Mouse (Mus musculus): Measurements from ENCODE around the gene Clcf1. TPM values are rescaled to one million over a fixed set of nuclear protein-coding genes. Genes with fewer than 3 reads are reported as not detected.
"Not testable (repeated sequence)": the region's sequence is repeated elsewhere in the genome, so short reads cannot be mapped to it uniquely, and the experiment has no call there.

Clcf1 gene
- total RNA-seq, 2 experiments from 2014 or later = 0.38 TPM; not detected in 1

DNA sequence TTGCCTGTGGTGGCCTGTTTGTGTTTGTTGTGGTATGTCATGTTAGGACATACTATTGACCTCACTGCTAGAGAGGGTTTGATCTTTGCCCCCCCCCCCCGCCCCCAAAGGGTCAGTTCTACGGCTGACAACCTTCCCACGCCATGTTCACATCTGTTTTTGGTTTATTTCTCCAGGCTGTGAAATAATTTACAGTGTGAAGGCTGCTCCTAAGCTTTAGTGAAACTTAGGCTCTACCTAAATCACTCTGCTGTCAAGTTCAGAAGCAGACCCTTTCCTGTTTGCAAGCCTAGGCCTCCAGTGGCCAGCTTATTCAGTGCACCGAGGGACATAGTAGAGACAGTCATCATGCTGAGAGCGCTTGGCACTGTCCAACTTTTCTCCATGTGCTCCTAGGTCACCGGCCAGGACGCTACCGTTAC is 26.2 kb downstream of the Clcf1 start:
- no peak for ATAC-seq (replicated peaks; ENCODE audit: low FRiP score, poor library complexity, severe bottlenecking)

DNA sequence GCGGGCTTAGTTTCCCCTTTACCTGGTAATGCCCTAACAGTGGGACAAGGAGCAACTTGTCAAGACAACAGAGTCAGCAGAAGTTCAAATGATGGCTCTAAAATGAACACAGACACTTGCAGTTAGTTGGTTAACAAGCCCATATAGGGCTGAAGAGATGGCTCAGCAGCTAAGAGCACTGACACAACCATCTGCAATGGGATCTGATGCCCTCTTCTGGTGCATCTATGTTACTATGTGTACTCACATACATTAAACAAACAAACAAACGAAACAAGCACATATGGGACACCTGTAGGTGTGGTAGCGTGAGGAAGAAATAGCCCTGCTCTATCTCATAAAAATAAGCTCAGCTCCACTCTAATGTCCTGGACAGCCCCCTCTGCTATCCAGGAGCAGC is 28.4 kb downstream of the Clcf1 start:
- ATAC-seq (replicated peaks; ENCODE audit: low FRiP score, poor library complexity, severe bottlenecking) = no peak

DNA sequence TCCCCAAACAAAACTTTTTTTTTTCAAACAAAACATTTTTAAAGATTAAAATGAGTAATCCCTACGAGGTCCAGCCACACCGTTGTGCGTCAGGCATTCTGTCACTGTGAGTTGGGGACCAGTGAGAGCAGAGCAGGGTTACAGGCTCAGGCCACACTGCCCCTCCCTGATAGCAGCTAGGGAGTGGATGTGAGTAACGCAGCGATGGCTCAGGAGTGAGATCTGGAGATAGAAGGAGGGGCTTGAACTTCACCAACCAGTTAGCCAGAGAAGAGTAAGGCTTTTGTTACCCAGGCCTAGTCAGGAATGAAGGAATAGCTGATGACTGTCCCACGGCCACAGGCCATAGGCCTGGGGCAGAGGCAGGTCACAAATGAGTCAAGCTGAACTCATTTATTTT is 30.7 kb downstream of the Clcf1 start:
- no peak for ATAC-seq (replicated peaks; ENCODE audit: low FRiP score, poor library complexity, severe bottlenecking)

DNA sequence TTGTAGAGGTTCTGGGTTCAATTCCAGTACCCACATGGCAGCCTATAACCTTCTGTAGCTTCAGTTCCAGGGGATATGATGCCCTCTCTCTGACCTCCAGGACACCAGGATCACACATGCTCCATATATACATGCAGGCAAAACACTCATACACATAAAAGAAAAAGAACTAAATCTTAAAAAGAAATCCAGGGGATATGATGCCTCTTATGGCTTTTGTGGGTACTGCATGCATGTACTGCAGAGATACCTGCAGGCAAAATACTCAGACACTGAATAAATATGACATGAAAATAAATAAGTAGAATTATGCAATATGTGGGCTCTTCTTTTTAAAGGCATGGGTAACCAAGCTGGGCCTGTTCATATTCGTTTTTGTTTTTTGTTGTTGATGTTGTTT is 33.0 kb downstream of the Clcf1 start:
- no peak for ATAC-seq (replicated peaks; ENCODE audit: low FRiP score, poor library complexity, severe bottlenecking)

DNA sequence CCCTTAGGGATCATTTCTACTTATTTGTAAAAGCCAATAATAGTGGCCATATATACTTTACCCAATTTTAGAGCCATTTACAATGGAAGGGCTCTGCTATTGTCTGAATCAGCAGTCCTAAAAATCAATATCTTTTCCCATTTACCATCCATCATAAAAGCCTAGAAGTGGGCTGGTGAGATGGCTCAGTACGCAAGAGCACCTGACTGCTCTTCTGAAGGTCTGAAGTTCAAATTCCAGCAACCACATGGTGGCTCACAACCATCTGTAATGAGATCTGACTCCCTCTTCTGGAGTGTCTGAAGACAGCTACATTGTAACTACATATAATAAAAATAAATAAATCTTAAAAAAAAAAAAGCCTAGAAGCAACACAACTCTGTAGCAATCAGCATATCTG is 34.6 kb downstream of the Clcf1 start:
- ATAC-seq (replicated peaks; ENCODE audit: low FRiP score, poor library complexity, severe bottlenecking) = not testable (repeated sequence)

DNA sequence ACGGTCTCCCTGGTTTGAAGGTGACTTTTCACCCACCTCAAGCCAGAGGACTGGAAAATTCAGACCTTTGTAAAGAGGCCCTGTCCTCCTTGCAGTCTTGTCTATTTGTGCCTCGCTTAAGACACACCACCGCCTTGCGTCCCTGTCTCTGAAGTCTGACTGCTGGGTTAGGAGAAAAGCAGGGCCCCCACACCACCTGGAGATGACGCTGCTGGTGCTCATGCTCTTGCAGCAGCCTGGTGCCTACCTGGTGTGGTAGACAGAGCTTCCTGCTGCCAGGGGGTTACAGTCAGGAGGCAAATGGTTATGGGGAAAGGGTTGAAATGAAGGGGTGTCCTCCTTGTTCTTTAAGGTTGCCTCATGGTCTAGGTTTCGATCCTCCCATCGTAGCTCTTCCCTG is 40.2 kb downstream of the Clcf1 start:
- ATAC-seq (replicated peaks; ENCODE audit: low FRiP score, poor library complexity, severe bottlenecking) = no peak

DNA sequence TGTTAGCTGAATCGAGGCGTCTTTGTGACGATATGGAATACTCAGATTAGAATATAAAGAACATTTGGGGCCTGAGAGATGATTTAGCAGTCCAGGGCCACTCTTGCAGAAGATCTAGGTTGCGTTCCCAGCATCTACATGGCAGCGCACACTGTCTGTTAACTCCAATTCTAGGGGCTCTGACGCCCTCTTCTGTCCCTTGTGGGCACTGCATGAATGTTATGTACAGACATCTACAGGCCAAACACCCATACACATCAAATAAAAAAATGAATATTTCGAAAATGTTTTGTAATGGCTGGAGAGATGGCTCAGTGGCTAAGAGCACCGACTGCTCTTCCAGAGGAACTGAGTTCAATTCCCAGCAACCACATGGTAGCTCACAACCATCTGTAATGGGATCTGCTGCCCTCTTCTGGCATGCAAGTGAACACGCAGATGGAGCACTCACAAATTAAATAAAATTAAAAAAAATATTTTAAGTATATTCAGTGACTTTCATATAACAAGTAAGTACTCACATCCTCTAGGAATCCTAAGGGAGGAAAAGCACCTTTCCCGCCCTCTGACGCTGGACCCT is 41.6 kb downstream of the Clcf1 start:
- no peak for ATAC-seq (replicated peaks; ENCODE audit: low FRiP score, poor library complexity, severe bottlenecking)

DNA sequence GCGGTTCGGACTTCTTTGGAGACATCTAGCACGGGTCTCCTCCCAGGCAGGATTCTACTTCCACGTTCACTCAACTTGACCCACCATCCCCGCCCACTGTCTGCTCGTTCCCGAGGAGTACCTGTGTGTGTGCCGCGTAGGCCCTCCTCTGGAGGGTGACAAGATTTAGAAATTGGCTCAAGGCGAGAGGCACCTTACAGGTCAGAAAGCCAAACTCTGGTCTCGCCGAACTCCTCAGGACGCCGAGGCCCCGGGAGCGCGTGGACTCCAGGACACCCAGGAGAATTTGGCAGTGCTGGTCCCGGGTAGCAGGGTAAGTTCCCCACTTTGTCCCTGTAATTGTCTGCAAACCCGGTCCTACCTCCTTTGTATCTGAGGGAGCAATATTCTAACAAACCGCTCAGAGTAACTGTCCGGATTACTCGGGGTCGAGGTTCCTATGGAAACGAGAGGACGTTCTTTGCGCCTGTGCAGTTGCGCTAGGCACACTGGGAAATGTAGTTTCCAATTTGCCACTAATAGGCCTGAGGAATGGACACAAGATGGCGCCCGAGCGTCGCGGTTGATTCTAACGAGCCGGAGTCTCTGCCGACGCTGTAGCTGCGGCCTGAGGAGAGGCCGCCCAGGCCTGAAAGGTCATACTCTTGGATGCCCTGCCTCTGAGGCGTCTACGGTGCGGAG is 43.3 kb downstream of the Clcf1 start:
- ATAC-seq (replicated peaks; ENCODE audit: low FRiP score, poor library complexity, severe bottlenecking) = peak; percentile 94

DNA sequence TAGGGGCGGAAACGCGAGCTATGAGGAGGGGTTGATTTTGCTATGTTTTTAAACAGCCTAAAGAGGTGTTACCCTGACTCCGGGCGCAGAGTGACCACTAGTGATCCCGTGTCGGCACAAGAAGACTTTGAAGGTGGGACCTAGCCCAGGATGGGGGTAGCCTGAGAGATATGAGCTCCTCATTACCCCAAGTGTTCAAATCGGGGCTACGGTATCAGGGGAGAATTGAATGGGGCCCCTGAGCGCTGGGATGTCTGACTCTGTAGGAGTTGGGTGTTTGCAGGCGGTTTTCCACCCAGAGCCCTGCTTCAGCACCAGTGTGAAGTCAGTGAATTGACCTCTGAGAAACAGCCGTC is 43.8 kb downstream of the Clcf1 start:
- no peak; the same call in 1 of the 2 replicates for ATAC-seq (replicated peaks; ENCODE audit: low FRiP score, poor library complexity, severe bottlenecking)

DNA sequence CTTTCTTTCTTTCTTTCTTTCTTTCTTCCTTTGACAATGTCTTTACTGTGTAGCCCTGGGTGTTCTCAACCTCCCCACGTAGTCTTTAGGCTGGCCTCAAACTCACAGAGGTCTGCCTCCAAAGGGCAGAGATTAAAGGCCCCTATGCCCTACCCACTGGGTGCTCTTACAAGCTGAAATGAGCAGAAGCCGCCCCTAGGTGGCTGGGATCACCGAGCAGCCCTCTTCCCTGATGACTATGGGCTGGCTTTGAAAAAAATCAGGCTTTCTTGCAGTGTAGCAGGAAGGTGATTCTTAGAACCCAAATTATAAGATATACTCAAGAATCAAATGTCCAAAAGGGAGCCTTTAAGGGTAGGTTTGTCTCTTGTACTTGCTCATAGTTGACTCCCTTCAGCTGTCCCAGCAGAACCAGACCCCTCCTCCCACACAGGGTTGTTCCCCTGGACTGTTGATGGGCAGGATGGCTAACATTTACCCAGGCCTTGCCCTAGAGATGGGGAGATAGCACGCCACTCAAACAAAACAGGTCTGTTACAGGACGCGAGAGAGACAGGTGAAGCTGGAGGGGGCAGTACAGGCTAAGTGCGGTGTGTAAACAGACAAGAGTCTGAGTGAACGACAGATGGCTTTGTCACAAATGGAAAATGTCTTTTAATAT is 47.1 kb downstream of the Clcf1 start:
- no peak for ATAC-seq (replicated peaks; ENCODE audit: low FRiP score, poor library complexity, severe bottlenecking)

DNA sequence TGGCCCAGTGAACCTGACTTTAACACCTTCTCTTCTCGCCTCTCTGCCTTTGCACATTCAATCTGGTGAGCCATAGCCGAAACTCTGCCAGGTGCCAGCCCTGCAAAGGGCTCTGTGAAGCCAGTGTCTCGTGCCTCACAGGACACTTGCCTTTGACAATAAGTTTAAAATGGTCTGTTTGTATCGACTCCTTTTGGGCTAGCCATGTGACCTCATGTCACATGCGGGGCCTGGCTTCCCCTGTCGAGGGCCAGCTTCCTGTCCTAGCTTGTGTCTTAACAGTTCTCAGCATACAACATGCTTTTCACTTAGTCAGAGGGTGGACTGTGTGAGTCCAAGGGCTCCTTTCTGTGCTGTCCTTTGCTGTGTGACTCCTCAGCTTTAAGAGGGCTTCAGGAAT is 48.7 kb downstream of the Clcf1 start:
- no peak for ATAC-seq (replicated peaks; ENCODE audit: low FRiP score, poor library complexity, severe bottlenecking)

DNA sequence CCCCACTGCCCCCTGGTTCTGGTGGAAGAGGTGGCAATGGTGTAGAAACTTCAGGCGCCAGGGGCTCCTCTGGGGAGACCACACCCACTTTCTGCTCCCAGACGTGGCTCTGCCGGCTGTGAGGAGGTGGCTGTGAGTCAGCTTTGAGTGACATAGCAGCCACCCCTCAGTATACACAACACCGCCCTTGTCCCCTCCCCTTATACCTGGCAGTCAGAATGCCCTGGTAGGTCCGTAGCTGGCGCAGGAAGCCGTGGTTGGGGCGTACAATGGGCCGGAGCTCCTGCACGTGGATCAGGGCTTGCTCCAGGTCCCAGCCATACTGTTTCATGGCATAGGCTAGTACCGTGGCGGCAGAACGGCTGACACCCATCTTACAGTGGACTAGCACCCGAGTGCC is 49.7 kb downstream of the Clcf1 start:
- no peak for ATAC-seq (replicated peaks; ENCODE audit: low FRiP score, poor library complexity, severe bottlenecking)

DNA sequence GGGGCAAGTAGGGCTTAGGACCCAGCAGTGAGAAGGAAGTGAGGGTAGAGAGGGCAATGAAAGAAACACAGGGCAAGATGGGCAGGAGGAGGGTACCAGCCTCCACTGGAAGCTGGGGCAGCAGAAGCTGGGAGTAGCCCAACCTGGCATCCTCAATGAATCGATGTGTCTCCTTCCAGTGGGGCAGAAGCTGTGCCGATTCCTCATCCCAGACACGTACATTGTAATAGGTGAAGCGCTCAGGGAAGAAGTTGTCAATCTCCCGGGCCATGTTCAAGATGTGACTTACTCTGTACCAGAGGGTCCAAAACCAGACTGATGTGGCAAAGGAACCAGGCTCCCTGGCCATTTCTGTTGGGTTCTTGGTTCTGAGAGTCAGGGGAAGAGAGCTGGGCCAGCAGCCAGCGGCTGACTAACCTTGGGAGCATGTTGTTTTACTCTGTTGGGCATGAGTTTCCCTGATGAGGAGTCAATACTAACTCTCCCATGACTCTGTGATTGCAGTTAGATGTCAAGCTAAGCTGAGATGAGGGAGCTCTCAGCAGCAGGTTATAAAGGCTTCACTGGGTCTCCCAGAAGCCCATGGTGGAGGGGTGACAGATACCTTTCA is 50.2 kb downstream of the Clcf1 start:
- ATAC-seq (replicated peaks; ENCODE audit: low FRiP score, poor library complexity, severe bottlenecking) = no peak

DNA sequence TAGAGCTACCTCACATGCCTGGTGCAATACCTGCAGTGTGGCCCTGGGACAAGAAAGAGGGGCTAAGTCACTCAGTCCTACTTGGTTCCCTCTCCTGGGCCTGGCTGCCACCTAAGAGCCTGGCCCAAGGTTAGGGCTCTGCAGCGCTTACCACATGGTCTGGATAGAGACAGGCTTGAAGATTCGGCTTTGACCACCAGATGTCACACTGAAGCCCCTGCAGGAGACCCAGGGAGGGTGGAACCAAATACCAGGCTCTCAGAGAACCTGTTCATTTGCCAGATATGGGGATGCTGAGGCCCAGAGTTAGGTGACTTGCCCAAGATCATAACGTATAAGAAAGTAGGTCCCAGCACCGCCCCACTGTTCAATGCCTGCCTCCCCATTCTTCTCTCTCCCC is 51.9 kb downstream of the Clcf1 start:
- ATAC-seq (replicated peaks; ENCODE audit: low FRiP score, poor library complexity, severe bottlenecking) = no peak

DNA sequence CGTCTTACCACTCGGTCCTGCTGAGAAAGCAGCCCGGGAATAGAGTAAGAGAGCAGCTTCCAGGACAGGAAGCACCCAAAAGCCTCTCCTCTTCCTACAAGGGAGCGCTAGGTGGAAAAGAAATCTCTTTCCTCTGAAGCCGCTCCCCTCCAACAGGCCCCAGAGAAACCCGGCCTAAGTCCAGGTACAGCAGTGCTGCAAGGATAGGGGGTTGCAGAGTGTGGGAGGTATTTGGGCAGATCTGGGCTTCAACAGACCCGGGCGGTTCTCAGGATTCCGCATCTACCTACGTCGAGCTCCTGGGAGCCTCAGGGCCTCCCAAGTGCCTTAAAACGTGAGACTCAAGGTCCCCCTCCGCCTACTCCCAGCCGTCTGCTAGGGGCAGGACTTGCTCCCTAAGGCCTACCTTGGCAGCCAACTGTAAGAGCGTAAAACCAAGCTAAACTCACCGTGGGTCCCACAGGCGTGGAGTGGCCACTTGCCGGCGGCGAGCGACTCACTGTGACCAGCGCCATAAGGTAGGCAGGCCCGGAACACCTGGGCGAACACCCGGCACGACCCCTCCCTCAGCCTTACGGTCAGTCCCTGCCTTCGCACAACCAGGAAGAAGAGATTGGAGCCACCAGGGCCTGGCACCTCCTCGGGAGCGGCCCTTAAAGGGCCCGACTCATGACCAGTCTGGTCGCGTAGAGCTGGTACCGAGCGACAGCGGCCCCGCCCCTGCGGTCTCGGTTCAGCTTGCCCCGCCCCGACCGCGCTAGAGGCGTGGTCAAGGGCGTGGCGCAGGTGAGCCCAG is 54.7 kb downstream of the Clcf1 start, which contains the start of gene Ssh3:
Gene Ssh3, minus strand, starts transcription at position 615 of the 796 bp plus-strand sequence.
- ATAC-seq (replicated peaks; ENCODE audit: low FRiP score, poor library complexity, severe bottlenecking) = peak; percentile 55

DNA sequence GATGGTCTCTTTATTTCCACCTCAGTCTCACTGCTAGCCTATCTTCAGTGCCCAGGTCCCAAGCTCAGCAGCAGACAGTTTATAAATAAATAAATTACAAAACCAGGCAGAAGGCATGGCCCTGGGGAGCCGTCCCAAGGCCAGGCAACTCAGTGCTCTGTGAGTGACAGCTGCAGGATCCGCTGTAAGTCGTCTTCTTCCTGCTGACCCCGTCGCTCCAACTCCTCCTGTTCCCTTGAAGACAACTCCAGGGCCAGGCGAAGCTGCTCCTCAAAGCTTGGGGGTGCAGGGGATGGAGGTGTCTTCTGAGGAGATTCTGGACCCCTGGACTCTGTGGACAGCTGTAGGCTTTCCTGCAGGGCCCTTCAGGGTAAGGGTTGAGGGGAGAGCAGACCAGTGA is 56.1 kb downstream of the Clcf1 start:
- no peak for ATAC-seq (replicated peaks; ENCODE audit: low FRiP score, poor library complexity, severe bottlenecking)

DNA sequence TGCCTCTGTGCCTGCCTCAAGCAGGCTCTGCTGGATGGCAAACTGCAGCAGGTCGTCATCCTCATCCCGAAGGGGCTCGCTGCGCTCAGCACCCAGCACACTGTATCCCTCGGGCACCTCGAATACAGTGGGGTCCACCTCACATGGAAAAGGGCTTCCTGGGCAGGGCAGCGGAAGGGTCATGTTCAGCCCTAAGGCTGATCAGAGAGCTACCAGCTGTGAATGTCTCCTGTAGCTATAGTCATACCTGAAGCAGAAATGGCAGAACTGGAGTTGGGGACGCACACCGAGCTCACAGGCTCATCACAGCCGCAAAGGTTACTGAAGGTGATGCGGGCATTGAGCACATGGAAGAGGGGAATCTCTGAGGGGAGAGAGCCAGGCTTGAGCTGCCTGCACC is 56.9 kb downstream of the Clcf1 start:
- ATAC-seq (replicated peaks; ENCODE audit: low FRiP score, poor library complexity, severe bottlenecking) = no peak
